Mouse (Mus musculus): ENCODE measurements around the gene Hip1r.
A peak's percentile ranks its signal among the peaks of the same experiment; 100 is the strongest.

Gene Hip1r

DNA sequence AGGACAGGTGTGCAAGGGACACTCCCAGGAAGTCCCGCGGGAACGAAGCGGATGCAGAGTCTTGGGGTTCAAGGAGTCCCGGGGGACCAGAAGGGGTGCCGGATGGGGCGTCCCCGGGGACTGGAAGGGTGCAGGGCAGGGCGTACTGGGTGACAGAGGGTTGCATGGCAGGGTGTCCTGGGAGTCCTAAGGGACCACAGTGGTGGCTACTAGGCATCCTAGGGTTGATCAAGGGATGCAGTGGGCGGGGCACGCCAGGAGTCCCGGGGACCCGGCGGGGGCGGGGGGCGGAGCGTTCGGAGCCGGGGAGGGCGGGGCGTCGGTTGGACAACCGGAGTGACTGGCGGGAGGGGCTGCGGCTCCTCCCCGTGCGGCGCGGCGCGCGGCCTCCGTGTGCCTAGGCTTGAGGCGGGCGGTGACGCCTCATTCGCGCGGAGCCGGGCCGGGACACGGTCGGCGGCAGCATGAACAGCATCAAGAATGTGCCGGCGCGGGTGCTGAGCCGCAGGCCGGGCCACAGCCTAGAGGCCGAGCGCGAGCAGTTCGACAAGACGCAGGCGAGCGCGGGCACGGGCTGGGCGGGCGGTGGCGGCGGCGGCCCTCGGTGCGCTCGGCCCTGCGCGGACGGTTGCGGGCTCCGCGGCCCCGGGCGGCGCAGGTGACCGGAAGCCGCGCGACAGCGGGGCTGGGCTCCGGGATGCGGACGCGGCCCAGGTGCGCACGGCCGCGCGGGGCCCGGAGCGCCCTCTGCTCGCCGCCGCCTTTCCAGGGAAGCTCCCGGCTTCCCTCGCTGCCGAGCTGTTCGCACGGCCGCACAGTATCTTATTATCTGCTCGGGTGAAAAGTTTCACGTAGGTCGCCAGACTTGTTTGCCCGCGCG, at the start of gene Hip1r:
TSS of gene Hip1r (plus strand) at position 330 of the 880 bp plus-strand sequence.
- peak; percentile 70 for DNase-seq (ENCODE audit: low spot score)

DNA sequence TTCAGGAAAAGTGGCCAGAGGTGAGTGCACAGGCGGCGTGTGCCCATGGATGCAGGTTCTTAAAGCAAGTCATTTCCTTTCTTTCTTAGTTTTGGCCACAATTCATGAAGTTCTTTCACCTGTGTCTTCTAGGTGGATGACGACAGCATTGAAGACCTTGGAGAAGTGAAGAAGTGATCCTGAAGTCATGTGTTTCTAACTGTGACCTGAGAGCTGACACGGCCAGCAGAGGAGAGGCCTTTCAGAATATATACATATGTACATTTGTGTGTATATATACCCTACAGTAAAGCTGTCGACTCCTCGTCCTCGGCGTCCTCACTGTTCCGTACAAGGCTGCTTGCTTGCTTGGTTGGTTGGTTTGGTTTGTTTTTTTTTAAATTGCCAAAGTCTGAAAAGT, 46.3 kb upstream of the Hip1r start, which contains the start of gene Gm43518:
TSS of gene Gm43518 (plus strand) at position 301 of the 400 bp plus-strand sequence.
- DNase-seq (ENCODE audit: low spot score), result no peak

DNA sequence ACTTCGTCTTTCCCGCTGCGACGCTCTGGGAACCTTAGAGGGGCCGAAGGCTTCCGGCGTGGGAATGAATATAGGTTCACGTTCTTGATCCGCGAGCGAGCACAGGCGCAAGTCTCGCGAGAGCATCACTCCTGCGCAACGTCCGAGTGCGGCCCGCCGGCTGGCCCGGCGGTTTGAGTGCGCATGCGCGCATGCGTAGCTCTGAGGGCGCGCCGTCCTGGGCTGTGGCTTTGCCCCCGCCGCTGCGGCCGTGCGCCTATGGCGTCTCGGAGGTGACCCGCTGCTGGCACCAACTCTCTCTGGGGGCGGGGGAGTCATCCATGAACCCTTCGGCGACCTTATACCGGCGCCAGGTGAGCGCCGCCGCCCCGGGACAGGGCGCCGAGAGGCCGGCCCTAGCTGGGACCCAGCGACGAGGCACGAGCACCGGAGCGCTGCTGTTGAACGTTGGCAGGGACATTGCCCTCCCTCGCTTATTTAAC, 42.9 kb upstream of the Hip1r start, which contains the start of gene Ccdc62:
TSS of gene Ccdc62 (plus strand) at position 172 of the 482 bp plus-strand sequence.
- peak; percentile 98 for DNase-seq (ENCODE audit: low spot score)

DNA sequence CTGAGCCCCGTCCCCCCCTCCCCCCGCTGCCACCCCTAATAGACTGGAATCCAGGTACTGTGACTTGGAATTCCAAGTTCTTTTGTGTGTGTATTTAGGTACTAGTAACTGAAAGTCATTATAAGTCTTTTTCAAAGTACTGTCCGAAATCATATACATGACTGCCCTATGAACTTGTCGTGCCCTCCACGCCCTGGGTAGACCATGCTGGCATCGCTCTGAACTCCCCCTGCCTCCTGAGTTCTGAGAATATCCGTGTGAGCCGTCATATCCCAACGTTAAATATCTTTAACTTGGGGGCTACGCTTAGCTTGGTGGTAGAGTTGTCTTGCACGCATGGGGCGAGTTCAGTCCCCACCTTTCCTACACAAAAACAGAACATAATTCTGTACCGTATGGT, 42.3 kb upstream of the Hip1r start:
- DNase-seq (ENCODE audit: low spot score), result no peak

DNA sequence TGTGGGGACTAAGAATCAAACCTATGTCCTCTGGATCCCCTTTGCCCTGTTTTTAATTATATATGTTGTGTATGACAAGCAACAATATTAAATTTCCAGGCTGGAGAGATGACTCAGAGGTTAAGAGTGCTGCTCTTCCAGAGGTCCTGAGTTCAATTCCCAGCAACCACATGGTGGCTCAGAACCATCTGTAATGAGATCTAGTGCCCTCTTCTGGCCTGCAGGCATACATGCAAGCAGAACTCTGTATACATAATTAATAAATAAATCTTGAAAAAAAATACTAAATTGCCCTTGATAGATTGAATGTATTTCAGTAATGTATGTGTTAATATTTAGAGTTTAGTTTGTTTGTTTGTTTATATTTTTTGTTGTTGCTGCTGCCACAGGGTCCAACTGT, 40.5 kb upstream of the Hip1r start:
- no peak for DNase-seq (ENCODE audit: low spot score)

DNA sequence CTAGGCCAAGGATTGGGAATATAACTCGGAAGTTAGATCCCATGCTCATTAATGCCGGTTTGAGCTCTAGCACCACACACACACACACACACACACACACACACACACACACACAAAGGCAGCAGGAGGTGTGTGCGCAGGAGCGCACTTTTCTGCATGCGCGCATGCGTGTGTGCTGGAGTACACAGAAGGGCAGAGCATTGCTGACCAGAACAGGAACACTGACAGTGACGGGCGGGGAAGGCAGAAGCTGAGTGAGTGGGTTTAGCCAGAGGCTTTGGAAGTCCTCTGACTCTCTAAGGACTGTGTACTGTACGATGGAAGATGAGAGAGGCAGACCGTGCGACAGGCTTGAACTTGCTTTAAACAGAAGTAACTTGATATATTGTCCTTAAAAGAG, 39.9 kb upstream of the Hip1r start:
- peak; percentile 2 for DNase-seq (ENCODE audit: low spot score)

DNA sequence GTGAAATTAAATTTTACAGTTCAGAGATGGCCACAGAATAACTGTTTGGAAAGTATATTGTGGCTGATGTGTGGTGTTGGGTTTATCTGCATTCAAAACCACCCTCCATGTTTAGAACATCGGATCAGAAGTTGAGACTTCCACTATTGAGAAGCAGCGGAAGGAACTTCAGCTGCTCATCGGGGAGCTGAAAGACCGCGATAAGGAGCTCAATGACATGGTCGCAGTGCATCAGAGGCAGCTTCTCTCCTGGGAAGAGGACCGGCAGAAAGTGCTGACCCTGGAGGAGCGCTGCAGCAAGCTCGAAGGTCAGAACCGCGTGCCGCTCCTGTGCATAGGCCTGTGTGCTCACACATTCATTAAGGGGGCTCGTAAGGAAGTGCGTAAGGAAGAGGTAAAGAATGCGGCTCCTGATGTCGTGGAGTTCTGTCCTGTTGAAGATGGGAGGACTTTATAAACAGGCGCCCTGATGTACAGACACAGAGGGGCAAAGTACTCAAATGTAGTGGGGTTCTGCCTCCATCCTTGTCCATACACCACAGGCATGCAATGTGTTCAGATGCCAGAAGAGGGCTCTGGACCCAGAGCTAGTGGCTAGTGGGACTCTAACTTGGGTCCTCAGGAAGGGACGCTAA, 39.4 kb upstream of the Hip1r start:
- DNase-seq (ENCODE audit: low spot score), result peak; percentile 73

DNA sequence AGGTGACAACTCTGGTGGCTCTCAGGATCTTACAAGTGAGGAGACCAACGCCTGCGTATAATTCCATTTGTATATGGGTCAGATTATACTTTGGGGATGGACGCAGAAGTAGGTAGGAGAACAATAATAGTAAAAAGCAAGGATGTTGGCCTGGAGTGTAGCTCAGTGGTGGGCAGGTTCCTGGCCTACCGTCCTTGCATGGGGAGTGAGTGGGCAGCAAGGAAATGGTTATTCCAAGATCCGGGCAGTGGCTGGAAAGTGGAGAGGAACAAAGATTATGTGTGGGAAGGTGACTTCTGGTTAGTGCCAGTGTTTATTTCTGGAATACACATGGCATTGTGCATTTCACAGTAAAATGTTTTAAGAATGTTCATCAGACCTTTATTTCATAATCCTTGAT, 37.5 kb upstream of the Hip1r start:
- no peak for DNase-seq (ENCODE audit: low spot score)

DNA sequence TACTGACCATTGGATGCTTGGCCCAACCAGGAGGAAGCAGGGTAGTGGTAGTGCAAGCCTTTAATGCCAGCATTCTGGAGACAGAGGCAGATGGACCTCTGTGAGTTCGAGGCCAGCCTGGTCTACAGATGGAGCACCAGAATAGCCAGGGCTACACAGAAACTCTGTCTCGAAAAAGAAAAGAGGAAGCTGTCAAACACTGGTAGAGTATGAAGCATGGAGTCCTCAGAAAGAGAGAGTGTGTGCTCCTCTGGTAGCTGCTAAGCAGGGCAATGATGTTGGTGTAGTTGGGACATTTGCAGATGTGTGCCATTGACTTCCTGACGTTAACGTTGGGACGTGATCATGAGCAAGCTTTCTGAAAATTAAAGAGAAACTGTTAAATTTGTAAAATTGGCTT, 34.9 kb upstream of the Hip1r start:
- no peak for DNase-seq (ENCODE audit: low spot score)

DNA sequence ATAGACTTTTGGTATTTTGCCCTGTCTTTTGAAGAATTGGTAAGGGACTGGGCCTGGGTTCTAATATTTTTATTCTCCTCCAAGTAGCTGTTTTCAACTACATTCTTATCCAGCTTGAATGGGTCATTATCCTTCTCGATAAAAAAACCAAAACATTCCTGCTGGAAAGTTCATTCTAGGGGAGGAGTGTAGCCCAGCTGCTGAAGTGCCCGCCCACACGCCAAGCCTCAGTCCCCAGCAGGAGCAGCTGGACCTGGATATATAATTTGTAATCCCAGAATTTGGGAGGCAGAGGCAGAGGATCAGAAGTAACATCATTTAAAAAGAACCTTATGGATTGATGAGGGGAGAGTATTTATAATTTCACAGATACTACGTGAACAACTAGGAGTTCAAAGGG, 26.9 kb upstream of the Hip1r start:
- DNase-seq (ENCODE audit: low spot score), result no peak

DNA sequence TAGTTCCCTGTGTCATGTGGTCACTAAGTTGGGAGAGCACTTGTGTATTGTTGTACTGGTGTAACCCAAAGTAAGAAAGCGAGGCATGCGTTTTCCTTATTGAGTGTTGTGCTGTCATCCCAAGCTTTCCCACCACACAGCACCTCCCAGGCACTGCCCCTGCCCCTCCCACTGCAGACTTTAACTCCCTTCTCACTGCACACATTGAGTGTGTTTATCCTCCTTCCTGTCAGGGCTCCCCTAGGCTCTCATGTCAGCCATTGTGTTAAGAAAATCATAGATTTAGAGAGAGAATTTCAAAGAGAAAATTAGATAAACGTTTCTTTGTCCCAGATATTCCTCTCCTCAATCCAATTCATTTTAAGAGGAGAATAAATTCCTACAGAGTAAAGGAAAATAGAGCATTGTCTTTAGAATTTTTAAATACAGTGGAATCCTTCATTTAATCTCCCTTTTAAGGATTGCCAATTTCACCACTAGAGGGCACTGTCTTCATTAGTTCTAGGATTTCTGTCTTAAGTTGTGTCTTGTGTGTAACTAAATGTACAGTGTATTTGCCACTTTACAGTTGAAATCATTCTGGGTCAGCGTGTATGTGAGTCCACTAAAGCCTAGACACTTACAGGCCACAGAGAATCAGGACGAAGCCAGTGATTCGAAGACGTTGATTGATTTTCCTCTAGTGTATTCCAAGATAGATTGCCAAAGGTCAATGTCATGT, 26.2 kb upstream of the Hip1r start:
- peak; percentile 87 for DNase-seq (ENCODE audit: low spot score)

DNA sequence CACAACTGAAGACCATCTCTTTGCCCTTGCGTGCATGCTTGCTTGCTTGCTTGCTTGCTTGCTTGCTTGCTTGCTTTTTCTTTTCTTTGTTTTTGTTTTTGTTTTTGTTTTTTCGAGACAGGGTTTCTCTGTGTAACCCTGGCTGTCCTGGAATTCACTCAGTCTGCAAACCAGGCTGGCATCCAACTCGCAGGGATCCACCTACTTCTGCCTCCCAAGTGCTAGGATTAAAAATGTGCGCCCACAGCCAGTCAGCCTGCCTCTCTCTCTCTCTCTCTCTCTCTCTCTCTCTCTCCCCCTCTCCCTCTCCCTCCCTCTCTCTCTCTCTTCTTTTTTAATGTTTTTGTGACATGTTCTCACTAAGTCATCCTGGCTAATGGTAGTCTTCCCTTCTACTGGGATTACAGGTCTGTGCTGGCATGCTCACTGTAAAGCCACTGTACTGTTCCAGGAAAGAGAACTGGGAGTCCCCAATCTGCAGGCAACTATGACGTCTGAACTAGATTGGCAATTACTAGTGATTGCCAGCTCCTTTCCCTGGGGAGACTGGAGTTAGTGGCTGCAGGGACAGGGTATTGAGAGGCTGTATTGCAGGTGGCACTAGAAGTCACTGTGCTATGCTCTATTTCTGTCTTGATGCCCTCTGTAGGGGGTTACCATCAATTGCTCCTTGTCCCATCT, 20.9 kb upstream of the Hip1r start:
- DNase-seq (ENCODE audit: low spot score), result no peak

DNA sequence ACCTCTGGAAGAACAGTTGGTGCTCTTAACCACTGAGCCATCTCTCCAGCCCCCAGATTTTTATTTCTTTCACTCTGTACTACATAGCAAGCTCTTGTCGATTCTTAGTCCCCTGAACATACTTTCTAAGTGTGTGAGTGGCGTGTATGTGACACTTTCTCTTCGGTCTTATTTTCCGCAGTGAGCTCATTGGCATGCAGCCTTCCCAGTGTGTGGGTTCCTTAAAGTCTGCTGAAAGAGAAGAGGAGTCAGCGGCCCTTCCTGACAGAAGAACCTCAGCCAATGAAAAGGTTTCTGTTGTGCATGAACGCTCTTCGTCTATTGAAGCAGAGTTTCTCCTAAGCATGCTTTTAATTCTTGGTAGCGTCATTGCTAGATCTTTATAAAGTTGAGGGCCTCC, 16.2 kb upstream of the Hip1r start:
- no peak for DNase-seq (ENCODE audit: low spot score)

DNA sequence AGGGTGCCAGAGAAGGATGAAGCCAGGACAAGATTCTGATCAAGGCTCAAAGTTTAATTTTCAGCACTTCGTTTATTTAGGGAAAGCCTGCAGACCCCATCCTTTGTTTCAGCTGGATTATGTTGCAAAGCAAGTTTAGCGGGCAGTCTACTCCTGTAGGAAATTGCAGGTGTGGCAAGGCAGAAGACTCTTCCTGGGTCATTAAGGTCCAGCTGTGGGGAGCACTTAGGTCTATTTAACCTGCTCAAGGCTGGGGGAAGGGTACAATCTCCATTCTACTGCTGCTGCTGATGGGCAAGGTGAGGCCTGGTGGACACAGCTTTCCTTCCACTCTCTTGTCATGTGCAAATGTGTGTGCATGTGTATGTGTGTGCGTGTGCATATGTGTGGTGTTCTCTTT, 14.4 kb upstream of the Hip1r start:
- no peak for DNase-seq (ENCODE audit: low spot score)

DNA sequence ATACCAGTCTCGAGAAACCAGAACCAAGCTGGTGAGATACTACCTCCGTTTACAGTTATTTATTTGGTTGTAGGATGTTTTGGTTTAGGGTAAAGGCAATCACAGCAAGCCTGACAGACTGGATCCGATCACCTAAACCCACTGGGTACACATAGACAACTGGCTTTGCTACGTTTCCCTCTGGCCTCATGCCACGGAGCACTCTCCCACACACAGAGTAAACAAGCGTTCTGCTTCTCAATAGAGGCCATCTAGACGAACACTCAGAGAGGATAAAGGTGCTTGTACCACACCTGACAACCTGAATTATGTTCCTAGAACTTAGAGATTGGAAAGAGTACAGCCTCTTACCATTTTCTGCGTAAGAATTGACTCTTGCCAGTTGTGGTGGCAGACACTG, 13.3 kb upstream of the Hip1r start:
- no peak for DNase-seq (ENCODE audit: low spot score)

DNA sequence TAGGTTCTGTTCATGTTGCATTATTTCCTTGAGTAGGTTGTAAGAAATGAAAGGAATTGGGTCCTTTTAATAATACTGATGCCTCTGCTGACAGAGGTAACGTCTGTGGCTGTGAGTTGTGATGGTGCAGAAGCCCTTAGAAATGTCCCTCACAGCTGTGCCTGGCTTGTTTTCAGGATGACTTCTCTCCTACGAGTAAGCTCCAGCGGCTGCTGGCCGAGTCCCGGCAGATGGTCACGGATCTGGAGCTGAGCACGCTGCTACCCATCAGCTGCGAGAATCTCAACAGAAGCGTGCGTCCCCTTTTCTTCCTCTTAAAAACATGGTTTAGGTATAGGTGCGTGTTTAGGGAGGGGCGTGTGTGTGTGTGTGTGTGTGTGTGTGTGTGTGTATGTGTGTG, 12.4 kb upstream of the Hip1r start:
- no peak for DNase-seq (ENCODE audit: low spot score)

DNA sequence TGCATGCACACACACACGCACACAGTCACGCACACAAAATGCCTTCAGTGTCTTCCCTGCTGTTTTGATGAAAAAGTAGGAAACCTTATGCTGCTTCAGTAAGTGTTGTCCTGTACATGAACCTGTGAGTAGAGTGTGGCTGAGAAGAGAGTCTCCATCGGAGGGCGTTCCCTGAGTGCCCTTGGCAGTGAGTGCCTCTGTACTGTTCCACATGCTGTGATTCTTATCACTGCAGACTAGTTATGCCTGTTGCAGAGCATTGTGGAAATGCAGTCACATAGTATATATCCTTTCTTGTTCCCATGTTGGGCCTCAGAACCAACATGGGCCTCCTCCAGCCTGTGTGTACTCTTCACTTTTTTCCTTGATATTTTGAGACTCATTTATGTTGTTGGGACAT, 9.2 kb upstream of the Hip1r start:
- no peak for DNase-seq (ENCODE audit: low spot score)

DNA sequence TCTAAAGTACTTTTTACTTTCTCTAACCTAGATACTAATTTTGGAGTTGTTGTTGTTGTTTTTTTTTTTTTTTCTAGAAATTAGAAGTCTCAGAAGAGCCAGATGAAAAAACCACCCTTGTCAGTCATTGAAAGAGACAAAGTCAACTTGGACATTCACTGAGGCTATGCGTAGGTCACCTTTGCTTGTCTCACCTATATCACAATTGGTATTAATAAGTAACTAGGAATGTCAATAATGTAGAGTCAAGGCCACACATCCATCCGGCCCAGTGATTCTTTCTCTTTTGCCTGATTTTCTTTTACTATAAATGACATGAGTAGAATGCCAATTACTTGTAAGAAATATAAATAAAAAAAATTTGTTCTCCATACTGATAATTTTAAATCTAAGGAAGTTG, 6.7 kb upstream of the Hip1r start:
- DNase-seq (ENCODE audit: low spot score), result no peak

DNA sequence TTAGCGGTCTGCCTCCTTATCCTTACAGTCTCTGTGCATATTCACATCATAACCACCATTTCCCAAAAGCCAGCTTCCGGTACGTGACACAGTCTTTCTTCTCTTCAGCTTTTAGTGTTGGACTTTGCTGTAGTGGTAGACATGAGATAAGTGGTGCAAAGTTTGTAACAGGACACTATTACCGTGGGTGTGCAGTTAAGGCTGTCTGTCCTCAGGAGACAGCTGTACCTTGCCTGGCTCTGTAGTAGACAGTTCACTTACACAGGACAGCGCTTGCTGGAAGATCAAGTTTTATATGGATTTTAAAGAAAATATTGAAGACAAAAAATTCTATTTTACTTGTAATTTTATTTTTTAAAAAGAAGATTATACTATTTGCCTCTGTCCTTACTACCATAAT, 5.0 kb upstream of the Hip1r start:
- DNase-seq (ENCODE audit: low spot score), result no peak

DNA sequence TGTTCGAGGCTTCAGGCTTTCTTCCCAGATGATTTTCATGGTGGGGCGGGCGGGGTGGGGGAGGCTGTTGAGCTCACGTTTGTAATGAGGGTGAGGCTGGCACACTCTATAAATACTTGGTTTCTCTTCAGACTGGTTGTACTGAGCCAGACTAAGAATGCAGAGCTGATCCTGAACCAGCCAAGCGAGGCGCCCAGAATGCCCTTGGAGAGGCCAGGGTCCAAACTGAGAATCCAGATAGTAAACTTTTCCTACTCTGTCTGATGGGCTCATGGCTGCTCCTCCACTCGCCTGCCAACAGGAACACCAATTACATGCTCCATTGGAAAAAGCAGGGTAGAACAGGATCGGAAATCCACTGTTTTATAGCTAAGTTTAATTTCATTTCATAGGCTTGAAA, 4.2 kb upstream of the Hip1r start:
- no peak for DNase-seq (ENCODE audit: low spot score)

DNA sequence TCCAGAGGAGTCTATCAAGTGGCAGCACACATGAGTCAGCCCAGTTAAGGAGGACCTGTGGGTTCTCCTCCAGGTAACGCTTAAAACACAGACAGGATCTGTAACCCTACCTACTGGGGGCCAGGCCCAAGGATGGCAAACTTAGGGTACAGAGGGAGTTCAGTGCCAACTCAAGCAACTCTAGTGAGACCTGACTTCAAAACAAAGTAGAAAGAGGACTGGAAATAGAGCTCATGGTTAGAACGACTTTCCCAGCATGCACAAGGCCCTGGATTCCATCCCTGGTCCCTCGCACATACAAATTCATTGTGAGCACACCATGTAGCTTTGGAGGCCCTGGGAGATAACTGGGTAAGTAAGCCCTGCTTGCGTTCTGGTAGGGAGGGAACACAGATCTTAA, 2.9 kb upstream of the Hip1r start:
- DNase-seq (ENCODE audit: low spot score), result no peak

DNA sequence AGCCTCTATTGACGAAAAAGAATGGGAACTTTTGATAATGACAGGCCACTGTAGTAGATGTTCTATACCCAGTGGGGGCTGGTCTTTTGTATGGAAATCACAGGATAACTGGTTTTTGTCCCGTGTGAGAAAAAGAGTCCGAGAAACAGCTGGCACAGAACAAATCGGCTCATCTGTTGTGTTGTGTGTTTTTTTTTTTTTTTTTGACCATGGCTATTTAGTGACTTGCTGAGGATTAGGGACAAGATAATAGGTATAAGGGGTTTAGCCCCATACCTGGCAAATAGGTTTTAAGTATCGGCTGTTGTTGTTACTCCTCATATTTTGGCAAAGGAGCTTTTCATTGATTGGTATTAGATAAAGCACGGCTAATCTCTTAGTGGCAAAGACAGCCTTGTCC, 975 bp upstream of the Hip1r start:
- DNase-seq (ENCODE audit: low spot score), result no peak

Data from embryo, embryonic 10.5 days (tissue).